Mouse (Mus musculus) hindbrain, embryonic 16.5 days (tissue): ENCODE results near the gene Mxd3. TPM values are rescaled to one million over a fixed set of nuclear protein-coding genes. Genes with fewer than 3 reads are reported as not detected.

Source experiments
- ATAC-seq: fragments of 200-750 bp; cut with Nextera tagmentation; 2 replicates; pipeline ENCODE4 v1.8.0; 2017; ENCODE audit warnings: moderate TSS enrichment, moderate library complexity
- H3K27ac ChIP-seq: fragments of 300-500 bp; sonication (generic); 2 replicates; pipeline ENCODE4 v1.5.1; 2014; ENCODE audit warnings: low read depth, mild to moderate bottlenecking, control low read depth, low read length, moderate library complexity
- H3K27me3 ChIP-seq: fragments of 300-500 bp; sonication (generic); replicated peaks from 2 replicates; pipeline ENCODE4 v1.6.1; 2014; ENCODE audit warnings: low read length; ENCODE audit not compliant: control insufficient read depth, insufficient read depth
- H3K36me3 ChIP-seq: fragments of 300-500 bp; sonication (generic); 2 replicates; pipeline ENCODE4 v1.6.1; 2014; ENCODE audit warnings: mild to moderate bottlenecking, low read length, moderate library complexity, mixed read lengths; ENCODE audit not compliant: control insufficient read depth, insufficient read depth
- H3K4me1 ChIP-seq: fragments of 300-500 bp; sonication (generic); 2 replicates; pipeline ENCODE4 v1.6.1; 2014; ENCODE audit warnings: low read depth, low read length; ENCODE audit not compliant: control insufficient read depth, insufficient read depth
- H3K4me2 ChIP-seq: fragments of 300-500 bp; sonication (generic); 2 replicates; pipeline ENCODE4 v1.6.1; 2014; ENCODE audit warnings: mild to moderate bottlenecking, low read length, control low read depth, moderate library complexity
- H3K4me3 ChIP-seq: fragments of 300-500 bp; sonication (generic); 2 replicates; pipeline ENCODE4 v1.5.1; 2014; ENCODE audit warnings: mild to moderate bottlenecking, low read length, control low read depth, moderate library complexity
- H3K9ac ChIP-seq: fragments of 300-500 bp; sonication (generic); 2 replicates; pipeline ENCODE4 v1.6.1; 2014; ENCODE audit warnings: low read depth, mild to moderate bottlenecking, control low read depth, low read length, moderate library complexity
- H3K9me3 ChIP-seq: fragments of 300-500 bp; sonication (generic); 2 replicates; pipeline ENCODE4 v1.6.1; 2014; ENCODE audit warnings: mild to moderate bottlenecking, low read length, moderate library complexity; ENCODE audit not compliant: control insufficient read depth
- WGBS: fragments of 180-500 bp; shearing (Covaris S2); extraction: QIAGEN DNeasy Blood & Tissue Kit; methylation state at CpG from one replicate; pipeline ENCODE4 v1.1.7; 2014; 5-methylcytosine and 5-hydroxymethylcytosine counted together
- polyA plus RNA-seq: library from polyadenylated mRNA; unstranded; fragments of >200 nt; fragmentation: Nextera tagmentation; extraction: Ambion mirVana; gene quantifications from 2 replicates; pipeline ENCODE4 v1.2.1, GENCODE M21; 2015

The Mxd3 gene
- polyA plus RNA-seq, 1 experiment from 2014 or later: 10.9 TPM

- Histone ChIP-seq H3K9me3 (no peaks in the 10 kb centered on the region), H3K4me2 (no peak overlapping the region), H3K9ac (no peak overlapping the region), H3K4me3 (no peak overlapping the region), H3K27me3 (no peaks in the 10 kb centered on the region; the same call in none of the 2 replicates), H3K36me3 (no peaks in the 10 kb centered on the region), H3K27ac (no peak overlapping the region), H3K4me1 (no peaks in the 10 kb centered on the region)
- ATAC-seq: no peak
- WGBS: 90% methylated on average over 7 of the region's 7 CpGs
Measured at GRCm38 (mm10) chr13:55368401-55368800, 38.8 kb upstream of the Mxd3 start.

- under 1% methylated on average over 35 of the region's 35 CpGs for WGBS
- Histone ChIP-seq H3K4me2 (peak within 1 kb of the TSS; percentile 74), H3K27ac (peak within 1 kb of the TSS; percentile 76), H3K9ac (peak within 1 kb of the TSS; percentile 70), H3K4me3 (peak within 1 kb of the TSS; percentile 70), H3K27me3 (no peaks in the 10 kb centered on the region; the same call in 1 of the 2 replicates), H3K9me3 (no peaks in the 10 kb centered on the region), H3K36me3 (peaks cover 7% of the 10 kb centered on the region; the same call in 1 of the 2 replicates), H3K4me1 (peaks cover 18% of the 10 kb centered on the region)
- peak; percentile 99 for ATAC-seq
Measured at GRCm38 (mm10) chr13:55362453-55363060, 32.9 kb upstream of the Mxd3 start, which contains the start of gene Lman2. Gene Lman2 (minus strand): TSS chr13:55362783.

GRCm38 (mm10) chr13:55361974-55362452 lies 32.4 kb upstream of the Mxd3 start:
- peaks cover 18% of the 10 kb centered on the region for H3K4me1 ChIP-seq
- H3K4me3 ChIP-seq: peak overlapping the region; percentile 70
- no peaks in the 10 kb centered on the region for H3K9me3 ChIP-seq
- peak overlapping the region; percentile 76 for H3K27ac ChIP-seq
- peak overlapping the region; percentile 74 for H3K4me2 ChIP-seq
- peak overlapping the region; percentile 70 for H3K9ac ChIP-seq
- no peaks in the 10 kb centered on the region; the same call in 1 of the 2 replicates for H3K27me3 ChIP-seq
- peaks cover 7% of the 10 kb centered on the region; the same call in 1 of the 2 replicates for H3K36me3 ChIP-seq
- peak; percentile 41 for ATAC-seq
- 1% methylated on average over 31 of the region's 32 CpGs for WGBS

- H3K9ac ChIP-seq: no peak overlapping the region
- peak overlapping the region; percentile 70 for H3K4me3 ChIP-seq
- H3K27me3 ChIP-seq: no peaks in the 10 kb centered on the region
- peaks cover 9% of the 10 kb centered on the region; the same call in 1 of the 2 replicates for H3K36me3 ChIP-seq
- H3K4me1 ChIP-seq: peaks cover 18% of the 10 kb centered on the region
- peak overlapping the region; percentile 74 for H3K4me2 ChIP-seq
- H3K27ac ChIP-seq: no peak overlapping the region
- no peaks in the 10 kb centered on the region for H3K9me3 ChIP-seq
- ATAC-seq: no peak
Measured at GRCm38 (mm10) chr13:55361145-55361544, 31.5 kb upstream of the Mxd3 start.

GRCm38 (mm10) chr13:55346745-55347144 lies 17.1 kb upstream of the Mxd3 start:
- Histone ChIP-seq H3K4me2 (no peak overlapping the region), H3K9ac (no peak overlapping the region), H3K4me1 (no peaks in the 10 kb centered on the region), H3K9me3 (no peaks in the 10 kb centered on the region), H3K27ac (no peak overlapping the region), H3K4me3 (no peak overlapping the region), H3K36me3 (peaks cover 40% of the 10 kb centered on the region), H3K27me3 (no peaks in the 10 kb centered on the region)
- ATAC-seq: no peak
- 78% methylated on average over 11 of the region's 11 CpGs for WGBS

- no peak for ATAC-seq
- H3K36me3 ChIP-seq: peaks cover 25% of the 10 kb centered on the region
- no peaks in the 10 kb centered on the region for H3K27me3 ChIP-seq
- H3K27ac ChIP-seq: no peak overlapping the region
- H3K9ac ChIP-seq: no peak overlapping the region
- no peaks in the 10 kb centered on the region for H3K4me1 ChIP-seq
- 85% methylated on average over 7 of the region's 7 CpGs for WGBS
- H3K9me3 ChIP-seq: no peaks in the 10 kb centered on the region
- no peak overlapping the region for H3K4me3 ChIP-seq
- no peak overlapping the region for H3K4me2 ChIP-seq
Measured at GRCm38 (mm10) chr13:55344286-55344685, 14.7 kb upstream of the Mxd3 start.

GRCm38 (mm10) chr13:55342469-55342868 lies 12.8 kb upstream of the Mxd3 start:
- Histone ChIP-seq H3K4me2 (no peak overlapping the region), H3K9ac (no peak overlapping the region), H3K36me3 (peaks cover 17% of the 10 kb centered on the region), H3K4me3 (no peak overlapping the region), H3K9me3 (no peaks in the 10 kb centered on the region), H3K27me3 (no peaks in the 10 kb centered on the region), H3K4me1 (no peaks in the 10 kb centered on the region), H3K27ac (no peak overlapping the region)
- ATAC-seq: no peak
- 45% methylated on average over 11 of the region's 11 CpGs for WGBS

GRCm38 (mm10) chr13:55339259-55339658 lies 9.6 kb upstream of the Mxd3 start:
- WGBS: 47% methylated on average over 2 of the region's 2 CpGs
- H3K9me3 ChIP-seq: no peaks in the 10 kb centered on the region
- no peaks in the 10 kb centered on the region for H3K4me1 ChIP-seq
- H3K9ac ChIP-seq: no peak overlapping the region
- no peaks in the 10 kb centered on the region for H3K27me3 ChIP-seq
- no peak overlapping the region for H3K27ac ChIP-seq
- no peak overlapping the region for H3K4me2 ChIP-seq
- no peak overlapping the region for H3K4me3 ChIP-seq
- no peaks in the 10 kb centered on the region; the same call in 1 of the 2 replicates for H3K36me3 ChIP-seq
- ATAC-seq: no peak

GRCm38 (mm10) chr13:55338131-55339054 lies 8.8 kb upstream of the Mxd3 start:
- H3K9ac ChIP-seq: no peak overlapping the region
- no peaks in the 10 kb centered on the region for H3K9me3 ChIP-seq
- no peaks in the 10 kb centered on the region for H3K27me3 ChIP-seq
- no peaks in the 10 kb centered on the region for H3K36me3 ChIP-seq
- H3K4me1 ChIP-seq: no peaks in the 10 kb centered on the region
- no peak overlapping the region for H3K4me2 ChIP-seq
- no peak overlapping the region for H3K4me3 ChIP-seq
- no peak for ATAC-seq
- no peak overlapping the region for H3K27ac ChIP-seq
- WGBS: 54% methylated on average over 12 of the region's 12 CpGs
